Mouse (Mus musculus) midbrain, embryonic 11.5 days (tissue): ENCODE measurements at regions not wholly inside any gene's neighbourhood (a gene's known extent, or its start where the extent isn't known, plus 50 kb on each side); places are given as distances from the start of the nearest gene placed in this dataset.

Experiments
- ATAC-seq: fragments of 200-750 bp; cut with Nextera tagmentation; 2 replicates; pipeline ENCODE4 v1.8.0; 2017; ENCODE audit warnings: moderate TSS enrichment, moderate library complexity; ENCODE audit not compliant: low FRiP score
- DNase-seq: peaks from one replicate; pipeline ENCODE4 v3.0.0; 2015; ENCODE audit warnings: low spot score; ENCODE audit errors: missing footprints
- H3K27ac ChIP-seq: fragments of 300-500 bp; sonication (generic); 2 replicates; pipeline ENCODE4 v1.5.1; 2014; ENCODE audit warnings: low read depth, low read length
- H3K27me3 ChIP-seq: fragments of 300-500 bp; sonication (generic); 2 replicates; pipeline ENCODE4 v1.6.1; 2014; ENCODE audit warnings: mild to moderate bottlenecking, low read length, moderate library complexity, mixed read lengths; ENCODE audit not compliant: control insufficient read depth, insufficient read depth
- H3K36me3 ChIP-seq: fragments of 300-500 bp; sonication (generic); 2 replicates; pipeline ENCODE4 v1.6.1; 2014; ENCODE audit warnings: mild to moderate bottlenecking, low read length, moderate library complexity, mixed read lengths; ENCODE audit not compliant: control insufficient read depth, insufficient read depth
- H3K4me1 ChIP-seq: fragments of 300-500 bp; sonication (generic); 2 replicates; pipeline ENCODE4 v1.6.1; 2014; ENCODE audit warnings: low read length; ENCODE audit not compliant: control insufficient read depth, insufficient read depth
- H3K4me2 ChIP-seq: fragments of 300-500 bp; sonication (generic); 2 replicates; pipeline ENCODE4 v1.6.1; 2014; ENCODE audit warnings: mild to moderate bottlenecking, moderate library complexity
- H3K4me3 ChIP-seq: fragments of 300-500 bp; sonication (generic); 2 replicates; pipeline ENCODE4 v1.5.1; 2014; ENCODE audit warnings: low read depth, low read length
- H3K9ac ChIP-seq: fragments of 300-500 bp; sonication (generic); 2 replicates; pipeline ENCODE4 v1.6.1; 2014; ENCODE audit warnings: low read length
- H3K9me3 ChIP-seq: fragments of 300-500 bp; sonication (generic); 2 replicates; pipeline ENCODE4 v1.6.1; 2016; ENCODE audit warnings: low read length; ENCODE audit not compliant: control insufficient read depth
- WGBS: fragments of 180-500 bp; shearing (Covaris S2); extraction: QIAGEN DNeasy Blood & Tissue Kit; methylation state at CpG from one replicate; pipeline ENCODE4 v1.1.7; 2014; 5-methylcytosine and 5-hydroxymethylcytosine counted together

DNA sequence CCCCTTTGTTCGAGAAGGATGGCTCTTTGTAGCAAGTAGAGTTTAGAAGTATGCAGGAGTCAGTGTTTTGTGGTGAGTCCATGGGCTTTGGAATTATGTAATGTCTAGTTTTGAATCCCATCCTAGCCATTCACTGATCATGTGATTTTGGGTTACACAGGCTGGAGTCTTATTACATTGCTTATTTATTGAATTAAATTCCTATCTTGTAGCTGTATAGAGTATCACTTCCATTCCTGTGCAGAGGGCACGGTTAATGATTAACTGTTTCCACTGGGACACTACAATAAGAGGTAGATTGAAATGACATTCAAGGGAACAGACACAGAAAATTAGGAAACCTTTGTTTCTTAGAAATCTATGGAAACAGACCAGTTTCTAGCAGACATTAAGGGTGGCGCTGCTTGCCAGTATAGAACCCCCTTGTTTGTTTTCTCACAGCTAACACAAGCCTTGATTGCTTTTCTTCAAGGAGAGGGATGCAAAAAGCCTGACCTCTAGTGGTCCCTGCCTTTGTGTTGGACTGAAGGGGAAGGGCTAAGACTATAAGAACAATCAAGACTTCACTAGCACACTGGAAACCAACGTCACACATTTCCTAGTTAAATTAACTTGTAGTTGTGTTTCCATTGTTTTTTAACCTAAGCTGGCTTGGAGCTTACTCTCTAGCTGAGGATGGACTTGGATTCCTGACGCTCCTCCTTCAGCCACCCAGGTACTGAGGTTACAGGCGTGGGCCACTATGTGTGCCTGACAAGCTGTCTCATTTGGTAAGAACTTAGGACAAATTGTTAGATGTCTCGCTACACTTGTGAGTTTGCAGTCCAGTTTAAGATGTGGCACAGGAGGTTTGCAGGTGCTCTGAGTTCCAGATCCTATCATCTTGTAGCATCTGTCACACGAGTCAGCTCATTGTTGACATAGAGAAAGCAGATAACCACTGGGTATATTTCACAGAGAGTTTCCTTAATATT, 219.1 kb upstream of the Tprg start:
- Histone ChIP-seq H3K9ac (no peak overlapping the region), H3K27ac (no peak overlapping the region), H3K36me3 (no peaks in the 10 kb centered on the region), H3K27me3 (no peaks in the 10 kb centered on the region), H3K4me1 (no peaks in the 10 kb centered on the region), H3K4me3 (no peak overlapping the region), H3K9me3 (no peaks in the 10 kb centered on the region), H3K4me2 (no peak overlapping the region)
- ATAC-seq (no peak), DNase-seq (peak; percentile 84)
- 52% methylated on average over 8 of the region's 8 CpGs for WGBS

DNA sequence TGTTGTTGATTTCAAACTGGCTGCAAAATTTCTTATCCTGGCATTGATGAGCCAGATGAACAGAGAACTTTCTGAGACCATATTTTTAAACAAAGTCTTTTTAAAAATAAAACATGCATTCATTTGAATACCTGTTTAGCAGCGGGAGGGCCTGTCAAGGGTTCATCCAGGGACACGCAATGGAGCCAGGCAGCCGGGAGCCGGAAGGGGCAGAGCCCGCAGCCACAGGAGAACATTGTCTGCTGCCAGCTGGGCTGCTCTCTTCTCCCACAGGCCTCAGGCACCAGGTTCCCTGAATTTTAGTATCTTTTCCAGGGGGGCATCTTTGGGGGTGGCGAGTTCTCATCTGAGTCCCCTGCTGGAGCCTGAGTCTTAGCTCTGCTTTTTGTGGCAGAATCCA, 205.8 kb upstream of the Tprg start:
- ATAC-seq (no peak), DNase-seq (no peak)
- 91% methylated on average over 6 of the region's 6 CpGs for WGBS
- no peak overlapping the region for H3K4me3 ChIP-seq
- H3K4me1 ChIP-seq = no peaks in the 10 kb centered on the region
- H3K4me2 ChIP-seq = no peak overlapping the region
- no peaks in the 10 kb centered on the region for H3K36me3 ChIP-seq
- no peak overlapping the region for H3K27ac ChIP-seq
- H3K27me3 ChIP-seq = no peaks in the 10 kb centered on the region
- H3K9ac ChIP-seq = no peak overlapping the region
- no peaks in the 10 kb centered on the region for H3K9me3 ChIP-seq

- H3K4me2 ChIP-seq = no peak overlapping the region
- ATAC-seq = no peak
- no peak for DNase-seq
- H3K9ac ChIP-seq = no peak overlapping the region
- no peaks in the 10 kb centered on the region for H3K36me3 ChIP-seq
- no peak overlapping the region for H3K4me3 ChIP-seq
- no peaks in the 10 kb centered on the region for H3K27me3 ChIP-seq
- H3K4me1 ChIP-seq = no peaks in the 10 kb centered on the region
- no peak overlapping the region for H3K27ac ChIP-seq
- H3K9me3 ChIP-seq = no peaks in the 10 kb centered on the region
- WGBS = 78% methylated on average over 1 of the region's 1 CpGs
Measured at GRCm38 (mm10) chr16:25083729-25084128, 202.9 kb upstream of the Tprg start.

DNA sequence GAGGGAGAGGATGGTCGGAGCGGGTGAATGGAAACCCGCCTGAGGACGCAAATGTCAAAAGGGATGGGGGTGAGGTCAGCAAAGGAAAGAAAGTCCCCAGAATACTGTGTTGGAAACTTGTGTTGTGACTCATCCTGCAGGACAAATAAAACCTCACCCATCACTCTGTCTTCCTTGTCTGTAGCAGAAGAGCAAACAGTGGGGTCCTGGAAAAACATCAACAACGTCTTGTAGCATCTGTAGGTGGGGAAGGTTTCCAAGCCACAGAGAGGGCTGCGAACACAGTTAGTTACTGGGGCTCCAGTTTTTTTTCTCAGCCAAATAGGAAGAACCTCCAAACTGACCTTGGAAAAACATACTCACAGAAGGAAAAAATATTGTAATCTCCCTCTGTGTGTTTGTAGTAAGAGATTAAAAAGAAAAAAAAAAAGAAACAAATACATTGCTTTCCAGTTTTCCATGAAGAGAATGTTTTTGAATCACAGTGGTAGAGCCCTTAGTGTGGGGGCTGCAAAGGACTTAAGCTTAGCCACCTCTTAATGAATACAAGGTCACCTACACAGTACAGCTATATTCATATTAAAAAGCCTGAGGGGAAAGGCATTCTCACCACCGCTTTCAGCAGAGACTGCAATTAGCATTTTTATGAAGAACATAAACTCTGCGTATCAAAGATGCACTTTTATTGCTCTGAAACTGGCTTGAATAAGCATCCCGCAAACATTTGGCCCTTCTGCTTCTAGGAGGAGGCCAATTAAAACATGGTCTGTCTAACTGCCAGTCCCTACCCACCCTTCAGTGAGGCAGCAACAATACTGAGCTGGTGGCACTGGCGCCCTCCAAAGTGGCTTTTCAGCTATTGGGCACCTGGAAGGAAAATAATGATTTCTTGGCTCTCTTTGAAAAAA, 198.6 kb upstream of the Tprg start:
- DNase-seq (no peak), ATAC-seq (no peak)
- Histone ChIP-seq H3K4me3 (no peak overlapping the region), H3K9me3 (no peaks in the 10 kb centered on the region), H3K4me2 (no peak overlapping the region), H3K27me3 (no peaks in the 10 kb centered on the region), H3K27ac (no peak overlapping the region), H3K4me1 (no peaks in the 10 kb centered on the region), H3K9ac (no peak overlapping the region), H3K36me3 (no peaks in the 10 kb centered on the region)
- WGBS = 87% methylated on average over 10 of the region's 10 CpGs

GRCm38 (mm10) chr16:25088649-25089019, 198.0 kb upstream of the Tprg start:
- Histone ChIP-seq H3K27ac (no peak overlapping the region), H3K36me3 (no peaks in the 10 kb centered on the region), H3K27me3 (no peaks in the 10 kb centered on the region), H3K4me1 (no peaks in the 10 kb centered on the region), H3K9ac (no peak overlapping the region), H3K4me3 (no peak overlapping the region), H3K4me2 (no peak overlapping the region), H3K9me3 (no peaks in the 10 kb centered on the region)
- 93% methylated on average over 2 of the region's 2 CpGs for WGBS
- ATAC-seq = no peak
- DNase-seq = no peak

DNA sequence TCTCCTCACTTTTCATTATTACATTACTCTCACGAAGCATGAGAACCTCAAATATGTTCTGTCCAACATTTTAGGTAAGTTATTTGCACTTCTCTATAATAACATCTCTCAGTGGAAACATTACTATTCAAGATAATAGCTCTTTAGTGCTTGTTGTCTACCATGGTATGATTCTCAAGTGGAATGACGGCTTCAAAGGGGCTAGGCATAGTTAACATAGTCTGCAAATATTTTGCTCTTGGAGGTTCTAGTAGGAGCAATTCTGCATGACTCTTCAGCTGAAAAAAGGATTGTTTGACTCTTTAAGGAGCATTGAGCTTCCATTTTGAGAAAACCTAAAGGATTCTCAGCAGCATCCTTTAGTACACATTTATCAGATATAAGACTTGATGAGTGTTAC, 182.5 kb upstream of the Tprg start:
- H3K36me3 ChIP-seq = no peaks in the 10 kb centered on the region
- no peak overlapping the region for H3K4me2 ChIP-seq
- no peak for ATAC-seq
- no peak for DNase-seq
- H3K27ac ChIP-seq = no peak overlapping the region
- H3K4me1 ChIP-seq = no peaks in the 10 kb centered on the region
- no peak overlapping the region for H3K4me3 ChIP-seq
- 91% methylated on average over 2 of the region's 2 CpGs for WGBS
- H3K9me3 ChIP-seq = no peaks in the 10 kb centered on the region
- no peak overlapping the region for H3K9ac ChIP-seq
- H3K27me3 ChIP-seq = no peaks in the 10 kb centered on the region

DNA sequence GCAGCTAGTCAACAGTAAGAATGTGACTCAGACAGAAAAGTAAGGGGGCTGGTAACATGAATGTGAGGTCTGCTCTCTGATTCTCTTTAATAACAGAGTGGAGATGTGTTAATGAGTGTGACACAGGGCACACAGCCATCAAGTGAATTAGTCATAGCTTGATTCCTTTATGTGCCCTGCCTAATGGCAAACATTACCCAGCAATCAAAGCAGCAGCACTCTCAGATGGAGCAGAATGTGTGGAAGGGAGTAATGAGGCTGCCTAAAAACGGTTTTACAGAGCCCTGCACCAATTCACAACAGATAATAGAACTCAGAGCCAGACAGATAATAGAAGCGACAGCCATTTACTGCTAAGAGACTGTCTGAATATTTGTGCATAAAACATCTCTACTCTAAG, 182.0 kb upstream of the Tprg start:
- H3K4me1 ChIP-seq = no peaks in the 10 kb centered on the region
- ATAC-seq (peak; percentile 66), DNase-seq (no peak)
- H3K4me2 ChIP-seq = no peak overlapping the region
- H3K27ac ChIP-seq = no peak overlapping the region
- WGBS = 50% methylated on average over 2 of the region's 2 CpGs
- no peaks in the 10 kb centered on the region for H3K9me3 ChIP-seq
- H3K4me3 ChIP-seq = no peak overlapping the region
- H3K36me3 ChIP-seq = no peaks in the 10 kb centered on the region
- H3K9ac ChIP-seq = no peak overlapping the region
- H3K27me3 ChIP-seq = no peaks in the 10 kb centered on the region

DNA sequence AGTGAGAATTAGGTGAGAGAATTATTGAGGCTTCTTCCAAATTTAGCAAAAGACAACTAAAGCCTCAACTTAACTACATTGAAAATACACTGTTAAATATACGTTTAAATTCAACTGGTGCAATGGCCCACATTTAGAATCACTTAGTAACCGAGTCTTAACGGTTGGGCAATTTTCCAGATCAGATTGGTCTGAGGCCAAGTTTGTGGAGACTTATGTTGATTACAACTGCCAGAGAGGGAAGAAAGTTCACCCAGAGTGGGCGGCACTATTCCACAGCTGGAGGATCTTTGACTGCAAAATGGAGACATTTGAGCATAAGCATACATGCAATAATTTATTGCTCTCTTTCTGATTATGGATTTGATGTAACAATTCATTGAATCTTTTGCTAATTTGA, 146.5 kb upstream of the Tprg start:
- Histone ChIP-seq H3K36me3 (no peaks in the 10 kb centered on the region), H3K4me1 (no peaks in the 10 kb centered on the region), H3K4me2 (no peak overlapping the region), H3K27me3 (no peaks in the 10 kb centered on the region), H3K4me3 (no peak overlapping the region), H3K27ac (no peak overlapping the region), H3K9ac (no peak overlapping the region), H3K9me3 (no peaks in the 10 kb centered on the region)
- DNase-seq (no peak), ATAC-seq (no peak)
- 89% methylated on average over 4 of the region's 4 CpGs for WGBS

DNA sequence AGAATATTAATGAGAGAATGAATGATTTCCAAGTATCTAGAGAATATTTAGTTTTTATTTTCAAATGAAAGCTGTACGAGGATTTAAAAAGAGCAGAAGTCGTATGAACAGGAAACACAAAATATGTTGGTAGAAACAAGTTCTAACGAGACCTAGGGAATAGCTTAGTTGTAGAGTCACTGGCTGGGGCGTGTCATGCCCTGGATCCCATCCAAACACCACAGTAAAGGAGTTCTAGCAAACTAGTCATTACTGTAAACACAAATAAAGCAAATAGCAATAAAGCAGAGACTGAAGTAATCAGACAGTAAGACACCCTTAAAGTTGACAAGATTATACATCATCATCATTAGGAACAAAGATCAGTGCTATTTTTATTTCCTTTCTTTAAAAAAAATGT, 139.1 kb upstream of the Tprg start:
- no peak overlapping the region for H3K27ac ChIP-seq
- no peak overlapping the region for H3K4me2 ChIP-seq
- H3K4me3 ChIP-seq = no peak overlapping the region
- WGBS = 87% methylated on average over 4 of the region's 4 CpGs
- DNase-seq (no peak), ATAC-seq (no peak)
- no peaks in the 10 kb centered on the region for H3K9me3 ChIP-seq
- H3K4me1 ChIP-seq = no peaks in the 10 kb centered on the region
- no peak overlapping the region for H3K9ac ChIP-seq
- no peaks in the 10 kb centered on the region for H3K36me3 ChIP-seq
- no peaks in the 10 kb centered on the region for H3K27me3 ChIP-seq
